Mouse (Mus musculus): Measurements from ENCODE around the gene Fgd6. TPM values are rescaled to one million over a fixed set of nuclear protein-coding genes. Genes with fewer than 3 reads are reported as not detected.

Gene Fgd6
- polyA plus RNA-seq, 1 experiment, result 5.4 TPM

DNA sequence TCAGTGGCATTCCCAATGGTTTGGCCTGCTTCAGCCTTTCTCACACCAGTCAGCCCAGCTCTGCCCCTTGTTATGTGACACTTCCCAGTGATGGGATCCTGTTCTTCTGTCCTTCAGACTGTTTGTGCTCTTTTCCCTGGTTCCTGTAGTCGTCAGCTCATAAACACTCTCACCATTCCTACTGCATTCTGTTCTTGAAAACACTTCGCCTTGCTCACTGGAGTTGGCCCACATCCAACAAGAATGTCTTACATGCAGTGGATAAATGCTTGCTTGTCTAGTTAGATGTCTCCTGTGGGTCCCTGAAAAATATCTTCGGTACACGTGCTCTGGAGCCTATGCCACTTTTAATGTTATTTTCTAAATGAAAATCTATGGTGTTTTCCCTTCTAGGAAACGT is 108.8 kb downstream of the Fgd6 start:
- TF ChIP-seq POLR2A (IDR thresholded peaks at IDR 0.05; ENCODE audit: borderline replicate concordance, extremely low read depth, insufficient read depth, insufficient read length, poor library complexity, severe bottlenecking) (no peak), CTCF (IDR thresholded peaks at IDR 0.05; ENCODE audit: borderline replicate concordance, extremely low read depth, insufficient read depth, insufficient read length) (no peak)
- peak; percentile 65 for DNase-seq (ENCODE audit: low read depth)

DNA sequence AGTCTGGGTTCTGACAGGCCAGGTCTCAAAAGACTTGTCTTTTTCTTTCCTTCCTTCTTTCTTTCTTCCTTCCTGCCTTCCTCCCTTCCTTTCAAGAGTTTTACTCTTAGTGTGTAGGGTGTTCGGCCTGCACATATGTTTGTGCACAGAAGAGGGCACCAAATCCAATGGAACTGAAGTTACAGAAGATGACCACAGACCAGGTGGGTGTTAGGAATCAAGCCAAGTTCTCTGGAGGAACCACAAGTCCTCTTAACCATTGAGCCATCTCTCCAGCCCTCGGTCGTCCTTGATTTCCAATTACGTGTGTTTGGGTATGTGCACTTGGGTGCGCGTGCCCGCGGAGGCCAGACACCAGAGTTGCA is 111.6 kb downstream of the Fgd6 start:
- peak; percentile 6; the same call in 1 of the 2 replicates for TF ChIP-seq CTCF (IDR thresholded peaks at IDR 0.05; ENCODE audit: borderline replicate concordance, extremely low read depth, insufficient read depth, insufficient read length)
- no peak for TF ChIP-seq POLR2A (IDR thresholded peaks at IDR 0.05; ENCODE audit: borderline replicate concordance, extremely low read depth, insufficient read depth, insufficient read length, poor library complexity, severe bottlenecking)
- DNase-seq (ENCODE audit: low read depth), result no peak

DNA sequence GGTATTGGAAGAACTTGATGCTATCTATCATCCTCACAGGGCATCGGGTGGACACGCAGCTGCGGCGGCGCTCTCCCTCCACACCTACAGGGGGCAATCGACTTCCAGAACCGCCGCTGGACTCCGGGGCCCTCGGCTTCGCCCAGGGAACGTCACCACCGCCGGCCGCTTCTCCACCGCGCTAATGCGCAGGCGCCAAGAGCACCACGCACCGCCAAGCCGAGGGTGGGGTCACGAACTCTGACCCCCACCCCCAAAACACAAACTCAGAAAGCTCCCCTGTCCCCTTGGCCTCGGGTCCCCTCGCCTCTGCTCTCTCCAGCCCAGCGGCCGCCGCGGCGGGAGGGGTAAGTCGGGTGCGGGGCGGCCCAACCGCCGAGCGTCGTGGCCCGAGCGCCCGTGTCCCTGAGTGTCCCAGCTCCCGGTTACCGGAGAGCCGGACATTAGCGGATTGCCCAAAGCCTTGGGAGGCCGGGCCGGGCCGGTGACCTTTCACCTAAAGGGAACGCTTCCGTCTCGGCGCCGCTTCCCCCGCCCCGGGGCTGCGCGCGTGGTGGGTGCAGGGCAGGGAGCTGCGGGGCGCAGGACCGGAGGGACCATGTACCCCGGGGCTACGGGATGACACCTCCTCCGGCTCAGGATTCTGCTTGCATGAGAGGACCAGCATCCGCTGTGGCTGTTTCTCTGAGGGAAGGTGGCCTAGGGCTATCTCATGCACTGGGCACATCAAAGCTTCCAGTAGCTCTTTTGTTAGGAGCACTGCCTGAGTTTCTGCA is 112.1 kb downstream of the Fgd6 start, which contains the start of gene Nr2c1:
Gene Nr2c1, plus strand, starts transcription at position 268 of the 776 bp plus-strand sequence.
- DNase-seq (ENCODE audit: low read depth), result peak; percentile 93
- peak; percentile 19; the same call in 1 of the 2 replicates for TF ChIP-seq POLR2A (IDR thresholded peaks at IDR 0.05; ENCODE audit: borderline replicate concordance, extremely low read depth, insufficient read depth, insufficient read length, poor library complexity, severe bottlenecking)
- TF ChIP-seq CTCF (IDR thresholded peaks at IDR 0.05; ENCODE audit: borderline replicate concordance, extremely low read depth, insufficient read depth, insufficient read length), result peak; percentile 64

DNA sequence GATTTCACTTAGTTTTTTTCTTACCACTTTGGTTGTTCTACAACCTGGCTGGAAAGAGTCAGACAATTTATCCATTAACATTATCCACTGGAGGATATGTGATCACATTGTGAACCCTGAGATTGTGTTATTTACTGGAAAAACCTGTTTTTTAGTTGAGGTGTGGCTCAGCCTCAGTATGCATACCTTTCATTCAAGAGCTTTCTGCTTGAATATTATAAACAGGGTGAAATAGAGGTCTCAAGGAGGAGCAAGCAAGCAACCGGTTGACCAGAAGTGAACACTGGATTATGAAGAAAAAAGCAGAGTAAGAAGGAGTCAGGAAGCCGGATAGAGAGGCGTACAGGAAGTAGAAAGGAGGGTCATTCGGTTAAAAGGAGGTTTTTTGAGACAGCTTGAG is 115.7 kb downstream of the Fgd6 start:
- no peak for TF ChIP-seq POLR2A (IDR thresholded peaks at IDR 0.05; ENCODE audit: borderline replicate concordance, extremely low read depth, insufficient read depth, insufficient read length, poor library complexity, severe bottlenecking)
- no peak for TF ChIP-seq CTCF (IDR thresholded peaks at IDR 0.05; ENCODE audit: borderline replicate concordance, extremely low read depth, insufficient read depth, insufficient read length)
- DNase-seq (ENCODE audit: low read depth), result no peak

DNA sequence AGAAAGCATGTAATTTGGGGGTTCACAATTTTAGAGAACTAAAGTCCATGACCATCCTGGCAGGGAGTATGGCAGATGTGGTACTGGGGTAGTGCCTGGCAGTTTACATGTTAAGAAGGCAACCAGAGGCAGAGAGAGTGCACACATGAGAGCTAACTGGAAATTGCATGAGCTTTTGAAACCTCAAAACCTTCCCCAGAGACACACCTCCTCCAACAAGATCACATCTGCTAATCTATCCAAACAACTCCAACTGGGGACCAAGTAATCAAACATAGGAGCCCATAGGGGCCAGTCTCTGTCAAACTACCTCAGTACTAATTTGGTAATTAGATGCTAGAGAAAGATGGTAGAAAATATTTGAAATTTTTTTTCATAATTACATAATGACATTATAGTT is 118.0 kb downstream of the Fgd6 start:
- no peak for TF ChIP-seq POLR2A (IDR thresholded peaks at IDR 0.05; ENCODE audit: borderline replicate concordance, extremely low read depth, insufficient read depth, insufficient read length, poor library complexity, severe bottlenecking)
- no peak for TF ChIP-seq CTCF (IDR thresholded peaks at IDR 0.05; ENCODE audit: borderline replicate concordance, extremely low read depth, insufficient read depth, insufficient read length)
- DNase-seq (ENCODE audit: low read depth), result no peak

DNA sequence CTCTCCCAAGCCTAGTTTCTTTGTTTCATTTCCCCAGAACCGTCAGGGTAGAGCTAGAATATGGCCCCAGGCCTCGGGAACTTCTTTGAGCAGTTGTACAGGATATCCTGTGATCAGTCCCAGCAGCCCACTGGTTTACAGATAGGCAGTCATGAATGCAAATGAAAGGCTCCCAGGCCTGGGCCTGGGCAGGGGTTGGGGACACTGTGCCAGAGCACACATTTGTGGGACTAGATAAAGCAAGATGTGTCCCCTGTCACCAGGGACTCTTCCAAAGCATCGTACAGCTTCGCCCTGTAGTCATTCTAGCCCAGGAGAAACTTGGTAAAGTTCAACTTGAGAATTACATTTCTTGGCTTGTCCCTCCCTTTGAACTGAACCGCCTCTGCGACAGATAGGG is 123.2 kb downstream of the Fgd6 start:
- no peak for DNase-seq (ENCODE audit: low read depth)

DNA sequence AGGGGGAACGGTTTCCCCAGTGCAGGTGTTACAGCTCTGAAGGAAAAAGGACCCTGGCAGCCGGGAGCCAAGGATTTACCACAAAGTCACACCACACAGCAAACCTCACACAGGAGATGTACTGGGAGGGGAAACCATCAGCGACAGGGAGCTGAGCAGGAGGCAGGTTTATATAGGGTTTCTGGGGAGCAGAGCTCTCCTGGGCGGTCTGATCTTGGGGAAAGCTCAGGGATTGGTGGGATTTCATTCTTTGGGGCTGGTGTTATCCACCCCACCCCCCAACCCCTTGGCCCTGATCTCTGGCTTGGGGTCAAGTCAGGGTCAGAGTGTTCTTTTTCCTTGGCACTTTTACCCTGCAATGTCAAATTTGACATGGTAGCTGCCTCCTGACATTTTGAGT is 123.6 kb downstream of the Fgd6 start:
- DNase-seq (ENCODE audit: low read depth), result no peak
- no peak for TF ChIP-seq POLR2A (IDR thresholded peaks at IDR 0.05; ENCODE audit: borderline replicate concordance, extremely low read depth, insufficient read depth, insufficient read length, poor library complexity, severe bottlenecking)
- no peak for TF ChIP-seq CTCF (IDR thresholded peaks at IDR 0.05; ENCODE audit: borderline replicate concordance, extremely low read depth, insufficient read depth, insufficient read length)

More for the DNA sequence above, 123.2 kb downstream of the Fgd6 start:
- TF ChIP-seq CTCF (IDR thresholded peaks at IDR 0.05; ENCODE audit: borderline replicate concordance, extremely low read depth, insufficient read depth, insufficient read length) (no peak), POLR2A (IDR thresholded peaks at IDR 0.05; ENCODE audit: borderline replicate concordance, extremely low read depth, insufficient read depth, insufficient read length, poor library complexity, severe bottlenecking) (no peak)

DNA sequence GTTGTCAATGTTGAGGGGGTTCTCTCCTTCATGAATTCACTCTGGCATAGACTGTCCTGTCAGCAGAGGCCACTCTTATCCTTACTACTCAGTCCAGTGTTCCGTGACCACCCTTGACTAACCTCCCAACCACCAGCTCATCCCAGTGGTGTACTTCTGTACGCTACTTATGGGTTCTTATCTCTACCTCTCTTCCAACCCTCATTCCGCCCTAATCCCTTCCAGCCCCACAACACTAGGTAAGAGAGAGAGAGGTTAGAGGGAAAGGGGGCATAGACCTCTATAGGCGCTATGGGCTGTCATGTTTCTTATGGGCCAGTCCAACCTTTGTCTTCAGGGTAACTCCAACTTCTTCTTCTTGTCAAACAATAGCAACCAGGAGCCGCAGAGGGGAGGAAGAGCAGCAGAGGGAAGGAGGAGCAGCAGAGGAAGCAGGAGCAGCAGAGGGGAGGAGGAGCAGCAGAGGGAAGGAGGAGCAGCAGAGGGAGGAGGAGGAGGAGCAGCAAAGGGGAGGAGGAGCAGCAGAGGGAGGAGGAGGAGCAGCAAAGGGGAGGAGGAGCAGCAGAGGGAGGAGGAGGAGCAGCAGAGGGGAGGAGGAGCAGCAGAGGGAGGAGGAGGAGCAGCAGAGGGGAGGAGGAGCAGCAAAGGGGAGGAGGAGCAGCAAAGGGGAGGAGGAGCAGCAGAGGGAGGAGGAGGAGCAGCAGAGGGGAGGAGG is 125.4 kb downstream of the Fgd6 start:
- TF ChIP-seq POLR2A (IDR thresholded peaks at IDR 0.05; ENCODE audit: borderline replicate concordance, extremely low read depth, insufficient read depth, insufficient read length, poor library complexity, severe bottlenecking) (no peak), CTCF (IDR thresholded peaks at IDR 0.05; ENCODE audit: borderline replicate concordance, extremely low read depth, insufficient read depth, insufficient read length) (no peak)
- no peak for DNase-seq (ENCODE audit: low read depth)

DNA sequence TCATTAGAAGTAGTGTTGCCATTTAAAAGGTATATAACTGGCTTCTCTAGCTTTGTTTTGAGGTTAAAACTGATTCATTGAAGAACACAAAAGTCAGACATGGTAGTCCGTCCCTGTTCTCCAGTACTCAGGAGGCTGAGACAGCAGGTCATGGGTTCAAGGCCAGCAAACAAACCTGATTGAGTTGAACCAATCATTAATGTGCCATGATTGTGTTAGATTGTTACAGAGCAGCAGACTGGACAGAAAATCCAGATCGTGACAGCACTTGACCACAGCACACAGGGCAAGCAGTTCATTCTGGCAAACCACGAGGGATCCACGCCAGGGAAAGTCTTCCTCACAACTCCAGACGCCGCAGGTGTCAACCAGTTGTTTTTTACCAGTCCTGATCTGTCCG is 126.2 kb downstream of the Fgd6 start:
- TF ChIP-seq CTCF (IDR thresholded peaks at IDR 0.05; ENCODE audit: borderline replicate concordance, extremely low read depth, insufficient read depth, insufficient read length) (no peak), POLR2A (IDR thresholded peaks at IDR 0.05; ENCODE audit: borderline replicate concordance, extremely low read depth, insufficient read depth, insufficient read length, poor library complexity, severe bottlenecking) (no peak)
- no peak for DNase-seq (ENCODE audit: low read depth)

DNA sequence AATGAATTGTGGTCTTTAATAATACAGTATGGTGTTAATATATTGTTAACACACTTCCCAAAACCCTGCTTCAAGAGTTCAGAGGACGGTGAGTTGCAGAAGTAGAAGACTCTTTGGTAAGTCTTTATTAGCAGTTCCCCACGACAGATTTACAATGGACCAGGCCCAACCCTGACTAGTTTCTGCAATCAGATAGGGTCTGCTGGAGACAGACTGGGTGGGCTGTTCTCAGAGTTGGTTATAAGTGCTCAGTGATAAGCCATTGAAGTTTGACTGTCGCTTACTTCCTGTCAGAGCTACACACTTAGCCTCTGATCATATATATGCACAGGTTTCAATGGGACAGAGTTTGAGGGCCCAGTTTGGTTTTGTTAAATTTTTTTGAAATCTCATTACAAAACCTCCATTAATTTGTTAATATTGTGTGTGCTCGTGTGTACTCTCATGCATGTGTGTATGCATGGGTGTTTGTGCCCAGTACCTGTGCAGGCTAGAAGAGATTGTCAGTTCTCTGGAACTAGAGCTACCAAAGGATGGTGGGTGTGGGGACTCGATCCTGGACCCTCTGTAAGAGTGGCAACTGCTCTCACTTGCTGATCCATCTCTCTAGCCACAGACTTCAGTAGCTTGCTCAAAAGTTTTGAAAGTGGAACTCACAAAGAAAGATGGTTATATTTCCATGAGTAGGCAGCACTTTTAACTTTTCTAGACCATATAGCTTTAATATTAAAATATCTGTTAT is 128.5 kb downstream of the Fgd6 start:
- DNase-seq (ENCODE audit: low read depth), result no peak
- no peak for TF ChIP-seq POLR2A (IDR thresholded peaks at IDR 0.05; ENCODE audit: borderline replicate concordance, extremely low read depth, insufficient read depth, insufficient read length, poor library complexity, severe bottlenecking)
- TF ChIP-seq CTCF (IDR thresholded peaks at IDR 0.05; ENCODE audit: borderline replicate concordance, extremely low read depth, insufficient read depth, insufficient read length), result no peak

DNA sequence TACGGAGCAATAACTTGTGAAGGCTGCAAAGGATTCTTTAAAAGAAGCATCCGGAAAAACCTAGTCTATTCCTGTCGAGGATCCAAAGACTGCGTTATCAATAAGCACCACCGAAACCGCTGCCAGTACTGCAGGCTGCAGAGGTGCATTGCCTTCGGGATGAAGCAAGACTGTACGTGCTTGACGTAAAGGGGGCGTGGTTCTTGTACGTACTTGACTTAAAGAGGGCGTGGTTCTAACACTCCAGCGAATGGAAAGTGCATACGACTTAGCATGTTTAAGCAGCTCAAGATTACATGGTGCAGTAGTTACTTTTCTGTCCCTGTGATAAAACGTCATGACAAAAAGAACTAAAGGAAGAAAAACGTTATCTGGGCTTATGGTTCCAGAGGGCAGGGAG is 129.6 kb downstream of the Fgd6 start:
- no peak for DNase-seq (ENCODE audit: low read depth)

More for the DNA sequence above, 129.6 kb downstream of the Fgd6 start:
- TF ChIP-seq POLR2A (IDR thresholded peaks at IDR 0.05; ENCODE audit: borderline replicate concordance, extremely low read depth, insufficient read depth, insufficient read length, poor library complexity, severe bottlenecking) (no peak), CTCF (IDR thresholded peaks at IDR 0.05; ENCODE audit: borderline replicate concordance, extremely low read depth, insufficient read depth, insufficient read length) (no peak)
